Mouse (Mus musculus) frontal cortex, adult 2 months (tissue): ENCODE measurements at regions not wholly inside any gene's neighbourhood (a gene's known extent, or its start where the extent isn't known, plus 50 kb on each side); places are given as distances from the start of the nearest gene placed in this dataset.
A peak's percentile ranks its signal among the peaks of the same experiment; 100 is the strongest.

Experiments used
- DNase-seq, 2 experiments: peaks; one replicate each; pipeline ENCODE4 v3.0.0; 2022; ENCODE audit warnings: low spot score in 1 of 2; ENCODE audit errors: extremely low spot score in 1 of 2

- DNase-seq: no peak
Observed at GRCm38 (mm10) chr2:47263690-47264089, 1550.2 kb upstream of the Acvr2a start.

GRCm38 (mm10) chr2:47265901-47266300, 1548.0 kb upstream of the Acvr2a start:
- no peak for DNase-seq

- peak; percentile 2 to 53 for DNase-seq
Observed at GRCm38 (mm10) chr2:47295546-47295945, 1518.4 kb upstream of the Acvr2a start.

GRCm38 (mm10) chr2:47302056-47302455, 1511.9 kb upstream of the Acvr2a start:
- no peak for DNase-seq

DNA sequence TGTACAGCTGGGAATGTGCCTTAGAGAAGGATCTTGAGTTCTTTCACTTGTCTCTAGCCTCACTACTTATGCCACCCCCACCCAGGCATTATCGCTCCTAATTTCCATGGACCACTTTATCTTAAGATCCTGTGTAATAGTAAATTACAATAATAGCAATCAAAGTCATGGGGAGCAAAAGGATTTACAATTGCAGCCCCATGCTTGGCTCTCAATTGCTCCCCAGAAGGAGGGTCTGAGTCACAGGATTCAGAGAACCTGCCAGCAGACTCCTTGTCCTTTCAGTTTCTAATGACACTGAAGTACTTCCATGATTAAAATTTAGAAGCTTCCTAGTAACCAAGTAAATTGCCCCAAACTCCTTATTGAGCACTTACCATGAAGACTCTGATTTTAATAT, 1483.3 kb upstream of the Acvr2a start:
- no peak for DNase-seq

DNA sequence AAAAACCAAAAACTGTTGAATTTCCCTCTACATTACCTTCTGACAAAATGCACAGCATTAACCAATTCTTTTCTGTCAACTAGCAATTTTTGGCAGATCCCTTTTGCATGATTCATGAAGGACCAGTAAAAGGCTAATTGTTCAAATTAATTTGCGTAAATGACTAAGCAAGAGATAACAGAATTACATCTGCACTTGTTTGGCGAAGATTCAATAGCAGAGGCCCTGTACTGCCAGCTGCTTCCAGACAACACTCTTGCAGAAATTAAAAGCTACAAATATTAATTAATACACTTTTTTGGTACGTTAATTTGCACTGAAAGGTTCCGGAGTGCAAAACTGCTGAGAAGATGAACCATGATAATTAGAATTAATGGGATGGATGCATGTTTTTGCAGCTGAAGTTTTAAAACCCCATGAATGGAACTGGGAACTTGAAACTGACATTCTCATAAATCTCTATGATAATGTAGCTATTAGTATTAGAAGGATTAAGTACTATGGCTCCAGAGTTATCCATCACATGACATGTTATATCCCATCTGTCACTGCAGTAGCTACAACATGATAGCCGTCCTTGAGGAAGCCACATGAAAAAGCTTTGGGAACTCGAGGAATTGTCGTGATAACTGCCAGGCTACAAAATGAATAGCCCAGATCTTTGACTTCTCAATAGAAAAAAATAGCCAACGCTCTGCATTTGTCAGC, 1479.3 kb upstream of the Acvr2a start:
- DNase-seq: peak in 1 of 2 experiments; percentile 1

- DNase-seq: no peak
Observed at GRCm38 (mm10) chr2:47363476-47363875, 1450.4 kb upstream of the Acvr2a start.

DNA sequence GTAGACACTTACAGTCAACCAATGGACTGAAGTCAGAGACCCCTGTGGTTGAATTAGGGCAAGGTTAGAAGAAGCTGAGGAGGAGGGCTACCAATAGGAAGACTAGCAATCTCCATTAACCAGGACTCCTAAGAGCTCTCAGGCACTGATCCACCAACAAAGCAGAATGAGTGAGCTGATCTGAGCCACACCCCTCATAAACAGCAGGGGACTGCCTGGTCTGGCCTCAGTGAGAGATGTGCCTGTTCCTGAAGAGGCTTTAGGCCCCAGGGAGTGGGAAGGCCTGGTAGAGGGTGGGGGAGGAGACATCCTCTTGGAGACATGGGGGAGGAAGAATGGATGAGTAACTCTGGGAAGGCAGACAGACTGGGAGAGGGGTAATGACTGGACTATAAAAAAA, 1445.6 kb upstream of the Acvr2a start:
- no peak for DNase-seq
